Mouse (Mus musculus) bone marrow macrophage, adult 2 months (primary cell): ENCODE results near the gene Kncn.

Experiments
- CTCF ChIP-seq: IDR thresholded peaks from 2 replicates; pipeline ENCODE4 v1.5.1; 2012; ENCODE audit warnings: low read depth, mild to moderate bottlenecking, low read length, moderate library complexity
- POLR2A ChIP-seq: IDR thresholded peaks from 2 replicates; pipeline ENCODE4 v1.6.1; 2012; ENCODE audit warnings: mild to moderate bottlenecking, low read depth, low read length, borderline replicate concordance

GRCm38 (mm10) chr4:115882195-115882594 is 2.0 kb upstream of the Kncn start:
- TF ChIP-seq POLR2A (no peak), CTCF (no peak)
